Mouse (Mus musculus) kidney, embryonic 14.5 days (tissue): ENCODE measurements around the gene AC134908.4. TPM values are rescaled to one million over a fixed set of nuclear protein-coding genes. Genes with fewer than 3 reads are reported as not detected.
"Not testable (repeated sequence)": the region's sequence is repeated elsewhere in the genome, so short reads cannot be mapped to it uniquely, and the experiment has no call there.

Experiments
- ATAC-seq: fragments of 200-750 bp; cut with Nextera tagmentation; 2 replicates; pipeline ENCODE4 v1.8.0; 2017; ENCODE audit warnings: moderate number of reproducible peaks, mild to moderate bottlenecking, moderate TSS enrichment, moderate library complexity; ENCODE audit not compliant: low FRiP score, low TSS enrichment
- H3K27ac ChIP-seq: fragments of 300-500 bp; sonication (generic); 2 replicates; pipeline ENCODE4 v1.5.1; 2014; ENCODE audit warnings: low read depth, mild to moderate bottlenecking, low read length, moderate library complexity, mixed read lengths
- H3K27me3 ChIP-seq: fragments of 300-500 bp; sonication (generic); 2 replicates; pipeline ENCODE4 v1.6.1; 2014; ENCODE audit warnings: mild to moderate bottlenecking, low read length; ENCODE audit not compliant: control insufficient read depth, insufficient read depth
- H3K36me3 ChIP-seq: fragments of 300-500 bp; sonication (generic); 2 replicates; pipeline ENCODE4 v1.6.1; 2014; ENCODE audit warnings: low read length, mixed read lengths; ENCODE audit not compliant: control insufficient read depth, insufficient read depth
- H3K4me1 ChIP-seq: fragments of 300-500 bp; sonication (generic); 2 replicates; pipeline ENCODE4 v1.6.1; 2014; ENCODE audit warnings: low read length, mixed read lengths; ENCODE audit not compliant: control insufficient read depth, insufficient read depth
- H3K4me2 ChIP-seq: fragments of 300-500 bp; sonication (generic); replicated peaks from 2 replicates; pipeline ENCODE4 v1.6.1; 2014; ENCODE audit warnings: low read depth, mild to moderate bottlenecking, low read length
- H3K4me3 ChIP-seq: fragments of 300-500 bp; sonication (generic); 2 replicates; pipeline ENCODE4 v1.5.1; 2014; ENCODE audit warnings: mild to moderate bottlenecking, low read length
- H3K9ac ChIP-seq: fragments of 300-500 bp; sonication (generic); 2 replicates; pipeline ENCODE4 v1.6.1; 2014; ENCODE audit warnings: low read depth, mild to moderate bottlenecking, low read length, moderate library complexity
- H3K9me3 ChIP-seq: fragments of 300-500 bp; sonication (generic); 2 replicates; pipeline ENCODE4 v1.6.1; 2016; ENCODE audit warnings: low read length; ENCODE audit not compliant: control insufficient read depth
- WGBS: fragments of 180-500 bp; shearing (Covaris S2); extraction: QIAGEN DNeasy Blood & Tissue Kit; methylation state at CpG from one replicate; pipeline ENCODE4 v1.1.7; 2014; 5-methylcytosine and 5-hydroxymethylcytosine counted together
- polyA plus RNA-seq: library from polyadenylated mRNA; unstranded; fragments of >200 nt; fragmentation: Nextera tagmentation; extraction: Ambion mirVana; gene quantifications from 2 replicates; pipeline ENCODE4 v1.2.1, GENCODE M21; 2014

Gene AC134908.4
- polyA plus RNA-seq, 1 experiment from 2014 or later, result not detected

GRCm38 (mm10) chr17:25813471-25813870 lies 18.0 kb upstream of the AC134908.4 start:
- Histone ChIP-seq H3K27me3 (peaks cover 34% of the 10 kb centered on the region), H3K9me3 (no peaks in the 10 kb centered on the region), H3K4me1 (peaks cover 12% of the 10 kb centered on the region), H3K36me3 (no peaks in the 10 kb centered on the region), H3K9ac (no peak overlapping the region), H3K4me2 (no peak overlapping the region; the same call in 1 of the 2 replicates), H3K4me3 (no peak overlapping the region), H3K27ac (no peak overlapping the region)
- WGBS, result 1% methylated on average over 20 of the region's 20 CpGs
- ATAC-seq, result peak; percentile 41; the same call in 1 of the 2 replicates

DNA sequence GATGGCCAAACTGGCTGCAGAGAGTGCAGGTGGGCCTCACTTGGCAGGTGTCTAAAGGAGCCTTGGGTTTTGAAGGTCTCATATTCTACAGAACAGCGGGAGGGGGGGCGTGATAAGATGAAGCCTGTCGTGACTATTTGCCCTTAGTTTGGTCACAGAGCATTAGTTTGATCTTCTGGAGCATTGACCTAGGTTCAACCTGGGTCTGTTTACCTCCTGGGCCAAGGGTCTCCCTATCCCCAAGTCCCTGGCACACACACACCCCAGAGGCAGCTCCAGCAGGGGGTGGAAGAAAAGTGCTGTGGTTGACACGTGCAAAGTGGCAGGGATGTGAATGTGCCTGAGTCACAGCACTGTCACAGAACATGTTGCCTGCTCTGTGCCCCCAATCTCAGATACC lies 15.4 kb upstream of the AC134908.4 start:
- no peak overlapping the region for H3K9ac ChIP-seq
- H3K27ac ChIP-seq, result no peak overlapping the region
- no peaks in the 10 kb centered on the region for H3K36me3 ChIP-seq
- H3K4me3 ChIP-seq, result no peak overlapping the region
- peaks cover 12% of the 10 kb centered on the region for H3K4me1 ChIP-seq
- peaks cover 27% of the 10 kb centered on the region for H3K27me3 ChIP-seq
- WGBS, result 71% methylated on average over 4 of the region's 4 CpGs
- H3K4me2 ChIP-seq, result no peak overlapping the region
- ATAC-seq, result no peak
- H3K9me3 ChIP-seq, result no peaks in the 10 kb centered on the region

DNA sequence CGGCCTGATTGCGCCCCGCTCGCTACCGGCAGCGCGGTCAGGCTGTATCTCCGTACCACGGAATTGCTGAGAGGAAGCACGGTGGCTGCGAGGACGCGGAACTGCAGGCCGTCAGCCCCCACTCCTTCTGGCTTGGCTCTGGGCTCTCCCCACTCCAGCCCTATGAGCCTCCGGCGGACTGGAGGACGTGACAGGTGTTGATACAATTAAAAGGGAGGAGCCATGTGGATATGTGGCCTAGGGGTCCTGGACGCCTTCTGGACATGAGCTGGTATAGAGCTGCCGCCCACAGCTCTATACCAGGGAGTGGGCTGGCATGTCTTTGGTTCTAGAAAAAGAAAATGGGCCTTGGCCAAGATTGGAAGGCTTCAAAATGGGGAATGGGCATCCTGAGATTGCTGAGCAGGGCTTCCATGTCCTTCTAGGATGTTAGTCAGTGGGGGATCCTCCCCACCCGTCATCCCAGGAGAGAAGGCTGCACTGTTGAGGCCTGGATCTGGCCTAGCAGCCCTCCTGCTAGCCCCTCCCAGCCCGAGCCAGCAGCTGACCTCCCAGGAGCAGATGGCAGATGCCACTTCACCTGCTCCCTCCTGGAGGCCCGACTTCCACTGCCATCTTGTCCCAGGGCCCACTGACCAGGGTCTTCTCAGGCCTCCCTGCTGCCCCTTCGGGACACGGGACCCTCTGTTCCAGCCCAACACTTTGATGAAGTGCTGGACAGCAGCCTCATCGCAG lies 14.3 kb upstream of the AC134908.4 start:
- peak overlapping the region; percentile 63 for H3K9ac ChIP-seq
- no peaks in the 10 kb centered on the region for H3K9me3 ChIP-seq
- peaks cover 27% of the 10 kb centered on the region for H3K27me3 ChIP-seq
- no peak overlapping the region for H3K27ac ChIP-seq
- peak; percentile 41; the same call in 1 of the 2 replicates for ATAC-seq
- peak overlapping the region; percentile 99 for H3K4me2 ChIP-seq
- no peaks in the 10 kb centered on the region for H3K36me3 ChIP-seq
- peak overlapping the region; percentile 68 for H3K4me3 ChIP-seq
- H3K4me1 ChIP-seq, result peaks cover 12% of the 10 kb centered on the region
- WGBS, result 7% methylated on average over 25 of the region's 25 CpGs

DNA sequence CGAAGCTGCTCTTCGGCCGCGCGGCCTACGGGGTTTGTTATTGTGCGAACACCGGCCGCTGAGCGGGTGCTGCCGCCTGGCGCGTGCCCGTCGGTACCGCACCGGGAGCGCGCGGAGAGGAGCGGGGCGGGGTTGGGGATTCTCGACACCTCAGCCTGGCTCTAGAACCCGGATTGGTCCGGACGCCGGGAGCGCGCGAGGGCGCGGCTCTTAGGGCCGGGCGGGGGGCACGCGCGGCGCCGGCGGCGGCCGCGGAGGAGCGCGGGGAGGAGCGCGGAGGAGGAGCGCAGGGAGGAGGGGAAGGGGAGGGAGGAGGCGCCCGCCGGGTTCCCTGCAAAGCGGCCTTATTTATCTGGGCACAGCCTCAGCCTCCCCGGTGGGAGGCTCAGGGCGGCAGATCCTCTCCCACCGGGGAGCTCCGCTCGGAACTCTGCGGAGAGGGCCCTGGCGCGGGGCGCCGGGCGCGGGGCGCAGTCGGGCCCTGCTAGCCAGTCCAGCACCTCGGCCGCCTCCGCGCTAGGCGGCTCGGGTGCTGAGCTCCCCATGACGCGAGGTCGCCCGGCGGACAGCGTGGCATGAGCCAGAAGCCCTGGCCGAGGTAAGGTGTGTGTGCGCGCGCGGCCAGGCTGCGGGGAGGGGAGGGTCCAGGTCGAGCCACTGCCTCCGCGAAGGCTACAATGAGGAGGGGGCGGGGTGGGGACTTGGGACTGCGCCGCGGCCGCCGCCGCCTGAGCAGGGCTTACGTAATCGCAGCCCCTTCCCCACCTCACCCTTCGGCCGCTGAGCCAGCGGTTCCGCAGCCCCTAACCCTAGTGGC lies 13.5 kb upstream of the AC134908.4 start, which contains the start of gene Fbxl16:
Fbxl16 (plus strand) TSS at position 297 of the 817 bp plus-strand sequence.
- Histone ChIP-seq H3K27me3 (peaks cover 27% of the 10 kb centered on the region), H3K36me3 (no peaks in the 10 kb centered on the region), H3K9me3 (no peaks in the 10 kb centered on the region), H3K4me2 (peak within 1 kb of the TSS; percentile 99), H3K27ac (no peak within 1 kb of the TSS), H3K4me3 (peak within 1 kb of the TSS; percentile 68), H3K4me1 (peaks cover 12% of the 10 kb centered on the region), H3K9ac (peak within 1 kb of the TSS; percentile 63)
- WGBS, result under 1% methylated on average over 89 of the region's 100 CpGs
- peak; percentile 82 for ATAC-seq

DNA sequence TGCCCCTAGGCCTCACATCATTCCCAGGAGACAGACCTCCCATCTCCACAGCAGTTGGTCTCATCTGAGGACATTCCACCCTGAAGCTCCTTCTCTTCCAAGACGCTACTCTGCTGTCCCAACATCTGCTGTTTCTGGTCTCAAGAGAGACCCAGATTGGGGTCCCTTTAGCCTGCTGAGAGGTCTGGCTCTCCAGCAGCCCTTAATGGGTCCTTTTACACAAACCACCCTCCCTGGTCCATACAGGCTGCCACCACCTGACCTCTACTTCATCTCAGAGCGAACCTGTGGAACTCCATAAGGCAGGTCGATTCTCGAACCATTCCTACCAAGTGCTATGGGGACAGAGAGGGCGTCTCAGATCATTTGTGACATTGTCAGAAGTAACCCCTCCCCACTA lies 12.6 kb upstream of the AC134908.4 start:
- Histone ChIP-seq H3K9ac (no peak overlapping the region), H3K27ac (no peak overlapping the region), H3K9me3 (no peaks in the 10 kb centered on the region), H3K27me3 (peaks cover 27% of the 10 kb centered on the region), H3K36me3 (no peaks in the 10 kb centered on the region), H3K4me3 (no peak overlapping the region; the same call in 1 of the 2 replicates), H3K4me1 (peaks cover 8% of the 10 kb centered on the region), H3K4me2 (no peak overlapping the region)
- 43% methylated on average over 5 of the region's 5 CpGs for WGBS
- ATAC-seq, result no peak

DNA sequence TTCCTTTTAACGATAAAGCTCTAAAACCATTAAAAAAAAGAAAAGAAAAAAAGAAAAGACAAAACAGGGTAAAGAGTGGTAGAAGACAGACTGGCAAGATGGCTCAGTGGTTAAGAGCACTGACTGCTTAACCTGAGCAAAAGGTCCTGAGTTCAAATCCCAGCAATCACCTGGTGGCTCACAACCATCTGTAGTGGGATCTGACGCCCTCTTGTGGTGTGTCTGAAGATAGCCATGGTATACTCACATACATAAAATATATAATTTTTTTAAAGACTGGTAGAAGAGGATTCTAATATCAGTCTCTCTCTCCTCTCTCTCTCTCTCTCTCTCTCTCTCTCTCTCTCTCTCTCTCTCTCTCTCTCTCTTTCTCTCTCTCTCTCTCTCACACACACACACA lies 12.0 kb upstream of the AC134908.4 start:
- 55% methylated on average over 2 of the region's 2 CpGs for WGBS
- not testable (repeated sequence) for H3K36me3 ChIP-seq, H3K27ac ChIP-seq, H3K4me3 ChIP-seq, H3K4me2 ChIP-seq, H3K9ac ChIP-seq, H3K4me1 ChIP-seq, ATAC-seq, H3K9me3 ChIP-seq
- H3K27me3 ChIP-seq, result peaks cover 27% of the 10 kb centered on the region

GRCm38 (mm10) chr17:25806507-25806906 lies 11.0 kb upstream of the AC134908.4 start:
- Histone ChIP-seq H3K9me3 (no peaks in the 10 kb centered on the region), H3K9ac (no peak overlapping the region), H3K27me3 (peaks cover 27% of the 10 kb centered on the region), H3K27ac (no peak overlapping the region), H3K36me3 (no peaks in the 10 kb centered on the region), H3K4me2 (no peak overlapping the region), H3K4me3 (no peak overlapping the region), H3K4me1 (peaks cover 8% of the 10 kb centered on the region)
- ATAC-seq, result no peak
- 79% methylated on average over 4 of the region's 4 CpGs for WGBS

DNA sequence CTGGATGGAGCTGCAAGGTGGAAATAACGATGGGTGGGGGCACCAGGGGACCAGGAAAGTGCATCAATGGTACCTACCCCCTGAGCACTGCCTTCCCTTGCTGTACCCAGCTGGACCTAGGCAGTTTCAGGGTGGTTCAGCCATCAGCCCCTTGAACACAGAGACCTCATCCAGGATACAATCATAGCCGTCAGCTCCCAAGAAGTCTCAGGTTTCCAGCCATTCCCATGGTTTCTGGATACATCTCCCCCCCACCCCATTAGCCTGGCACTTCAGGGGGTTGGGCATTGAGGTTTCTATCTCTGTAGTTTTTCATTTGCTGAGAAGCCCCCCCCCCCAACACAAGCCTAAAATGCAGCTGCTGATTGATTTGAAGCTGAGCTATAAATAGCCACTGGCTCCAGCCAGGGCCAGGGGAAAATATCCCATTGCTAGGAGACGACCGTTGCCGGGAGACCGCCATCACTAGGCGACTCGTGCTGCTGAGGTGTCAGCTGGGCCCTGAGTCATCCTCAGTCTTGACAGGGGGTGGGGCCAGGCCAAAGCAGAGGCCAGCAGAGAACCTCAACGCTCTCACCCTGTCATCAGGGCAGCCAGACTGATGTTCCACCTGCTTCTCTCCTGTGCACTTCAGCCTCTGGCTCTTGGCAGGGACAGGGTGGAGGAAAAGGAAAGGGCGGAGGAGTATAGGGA lies 7.5 kb upstream of the AC134908.4 start:
- no peaks in the 10 kb centered on the region for H3K36me3 ChIP-seq
- no peak overlapping the region for H3K27ac ChIP-seq
- H3K4me3 ChIP-seq, result no peak overlapping the region
- no peaks in the 10 kb centered on the region for H3K4me1 ChIP-seq
- peaks cover 2% of the 10 kb centered on the region for H3K27me3 ChIP-seq
- WGBS, result 12% methylated on average over 10 of the region's 10 CpGs
- H3K4me2 ChIP-seq, result no peak overlapping the region
- no peaks in the 10 kb centered on the region for H3K9me3 ChIP-seq
- peak overlapping the region; percentile 40; the same call in 1 of the 2 replicates for H3K9ac ChIP-seq
- no peak; the same call in 1 of the 2 replicates for ATAC-seq
